Mouse (Mus musculus) heart, postnatal 4 days (tissue): Measurements from ENCODE around the gene Ccdc180. TPM values are rescaled to one million over a fixed set of nuclear protein-coding genes. Genes with fewer than 3 reads are reported as not detected.

ENCODE experiments used
- DNase-seq: peaks from one replicate; pipeline ENCODE4 v3.0.0; 2021
- total RNA-seq, 2 experiments: library from RNA; stranded (reverse); gene quantifications; 2 replicates each; pipeline ENCODE4 v1.2.3; 2021

The Ccdc180 gene
- total RNA-seq, 2 experiments from 2014 or later, result 0.05 to 0.09 TPM

- DNase-seq, result no peak
Observed at GRCm38 (mm10) chr4:45972448-45972854, 82.3 kb downstream of the Ccdc180 start.

DNA sequence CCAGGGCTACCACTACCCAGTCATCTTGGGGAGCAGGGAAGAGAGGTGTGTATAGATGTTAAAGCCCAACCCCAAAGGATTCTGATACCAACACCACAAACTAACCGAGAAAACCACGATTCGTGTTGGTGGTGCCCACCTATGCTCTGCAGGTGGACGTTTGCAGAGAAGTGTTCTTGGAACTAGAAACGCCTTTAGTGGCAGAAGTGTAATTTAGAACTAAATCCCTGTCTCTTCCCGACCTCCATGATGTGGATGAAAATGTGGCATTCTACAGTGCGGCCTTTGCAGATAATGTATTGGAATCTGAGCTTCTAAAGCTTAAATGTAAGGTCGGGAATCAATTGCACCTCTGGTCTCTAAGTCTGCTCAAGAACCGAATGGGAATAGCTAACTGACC, 82.8 kb downstream of the Ccdc180 start:
- DNase-seq, result no peak

- DNase-seq, result no peak
Observed at GRCm38 (mm10) chr4:45976931-45977667, 87.0 kb downstream of the Ccdc180 start.

- no peak for DNase-seq
Observed at GRCm38 (mm10) chr4:45979916-45980315, 89.8 kb downstream of the Ccdc180 start.

GRCm38 (mm10) chr4:45981054-45981453, 91.0 kb downstream of the Ccdc180 start:
- DNase-seq, result no peak

DNA sequence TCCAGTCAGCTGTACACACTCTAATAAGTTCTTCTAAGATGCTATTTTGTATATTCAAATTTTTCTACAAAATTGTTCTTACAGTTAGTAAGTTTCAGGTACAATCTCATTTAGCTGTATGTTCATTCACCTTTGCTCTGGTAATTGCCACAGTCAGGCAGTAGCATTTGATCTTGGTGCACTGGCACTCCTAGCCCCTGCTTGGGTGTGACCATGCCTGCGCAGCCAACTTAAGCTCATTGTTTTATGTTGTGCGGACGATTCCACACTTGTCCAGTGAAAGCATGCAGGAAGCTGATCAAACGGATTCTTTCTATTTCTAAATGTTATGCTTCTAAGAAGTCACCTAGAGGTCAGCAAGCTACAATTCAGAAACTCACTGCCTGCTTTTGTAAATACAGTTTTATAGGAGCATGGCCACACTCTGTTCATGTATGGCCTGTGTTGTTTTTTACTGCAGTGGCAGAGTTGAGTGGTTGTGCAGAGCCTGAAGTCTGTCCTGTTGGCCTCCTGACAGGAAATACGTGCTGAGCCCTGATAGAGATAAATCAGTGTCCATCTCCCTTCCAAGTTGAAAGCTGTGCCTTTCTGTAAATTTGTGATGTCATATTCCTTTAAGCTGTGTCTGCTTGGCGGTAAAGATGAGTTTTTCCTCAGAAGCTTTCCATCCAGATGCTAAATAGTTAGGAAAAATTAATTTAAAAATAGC, 100.5 kb downstream of the Ccdc180 start:
- DNase-seq, result no peak

GRCm38 (mm10) chr4:45998536-45998935, 108.4 kb downstream of the Ccdc180 start:
- DNase-seq, result no peak

Other genes starting within 250 kb of the Ccdc180 start
- gene Aldh1b1, start 91.3 kb upstream of the Ccdc180 start, total RNA-seq, result 10 to 100 TPM; 84.2 to 91.4 TPM
- gene Igfbpl1, start 63.4 kb upstream of the Ccdc180 start, total RNA-seq, result 1 to 10 TPM; 7.3 to 7.5 TPM
- gene Stra6l, start 41.6 kb upstream of the Ccdc180 start, total RNA-seq, result under 1 TPM in 1 of 2 experiments, not detected in 1; 0.02 TPM
- gene Tdrd7, start 75.0 kb downstream of the Ccdc180 start, total RNA-seq, result 10 to 100 TPM; 16.9 to 19.4 TPM
- gene Tmod1, start 148.6 kb downstream of the Ccdc180 start, total RNA-seq, result 100 to 1,000 TPM; 278 to 282 TPM
- gene Ncbp1, start 248.3 kb downstream of the Ccdc180 start, total RNA-seq, result 10 to 100 TPM; 35.5 to 36.9 TPM
- 10 to 100 TPM; 19.3 to 20.3 TPM for gene Tstd2, start 248.4 kb downstream of the Ccdc180 start, total RNA-seq